Mouse (Mus musculus): ENCODE data around the gene Zmynd10. TPM values are rescaled to one million over a fixed set of nuclear protein-coding genes. Genes with fewer than 3 reads are reported as not detected.

The Zmynd10 gene
- polyA plus RNA-seq, 1 experiment from 2014 or later = 2.1 TPM

DNA sequence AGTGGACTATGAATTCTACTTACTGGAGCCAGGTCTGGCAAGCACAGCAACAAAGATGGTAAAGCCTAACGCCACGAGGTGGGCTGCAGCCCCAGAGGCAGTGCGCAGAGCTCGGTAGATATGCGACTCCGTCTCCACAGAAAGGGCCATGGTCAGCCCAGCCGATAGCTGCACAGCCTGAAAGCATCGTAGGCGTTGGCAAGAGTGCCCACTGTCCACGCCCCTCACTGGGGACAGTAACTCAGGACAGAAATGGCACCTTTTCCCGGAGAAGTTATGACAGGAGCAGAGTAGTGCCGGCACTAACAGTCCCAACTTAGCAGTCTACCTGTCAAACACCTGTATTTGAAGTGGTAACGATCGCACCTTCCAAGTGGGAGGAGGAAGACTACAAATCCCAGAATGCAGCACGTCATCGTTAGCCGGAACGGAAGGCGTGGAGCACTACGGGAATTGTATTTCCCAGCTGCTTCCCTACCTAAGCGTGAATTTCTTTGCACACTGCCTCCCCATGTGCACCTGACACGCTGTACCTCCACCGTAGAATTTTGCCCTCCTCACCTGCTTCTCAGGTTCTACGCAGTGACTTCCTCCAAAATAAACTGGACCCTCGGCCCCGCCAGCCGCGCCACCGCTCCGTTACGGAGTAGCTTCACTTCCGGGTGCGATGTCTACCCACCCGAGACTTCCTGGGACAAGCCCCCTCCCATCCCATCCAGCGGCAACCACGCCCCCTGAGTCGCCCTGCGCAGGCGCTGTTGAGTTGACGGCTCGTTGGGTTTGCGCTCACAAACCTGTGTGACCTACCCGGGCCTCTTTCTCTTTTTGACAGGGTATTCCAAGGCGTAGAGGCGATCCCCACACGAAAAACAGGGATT lies 5.4 kb upstream of the Zmynd10 start, which contains the start of the genes Cyb561d2 and Nprl2:
Gene Cyb561d2, minus strand, starts transcription at position 720 of the 878 bp plus-strand sequence.
Gene Nprl2, plus strand, starts transcription at position 753 of the 878 bp plus-strand sequence.
- Histone ChIP-seq H3K4me2 (peak within 1 kb of the TSS; percentile 79), H3K27ac (peak within 1 kb of the TSS; percentile 39; the same call in 1 of the 2 replicates), H3K9ac (peak within 1 kb of the TSS; percentile 76), H3K4me3 (peak within 1 kb of the TSS; percentile 69), H3K4me1 (peaks cover 45% of the 10 kb centered on the region), H3K36me3 (peaks cover 56% of the 10 kb centered on the region), H3K9me3 (no peaks in the 10 kb centered on the region), H3K27me3 (no peaks in the 10 kb centered on the region)
- under 1% methylated on average over 46 of the region's 46 CpGs for WGBS
- ATAC-seq (ENCODE audit: insufficient number of reproducible peaks, insufficient read depth, low FRiP score, low TSS enrichment, low read depth) = peak; percentile 74

DNA sequence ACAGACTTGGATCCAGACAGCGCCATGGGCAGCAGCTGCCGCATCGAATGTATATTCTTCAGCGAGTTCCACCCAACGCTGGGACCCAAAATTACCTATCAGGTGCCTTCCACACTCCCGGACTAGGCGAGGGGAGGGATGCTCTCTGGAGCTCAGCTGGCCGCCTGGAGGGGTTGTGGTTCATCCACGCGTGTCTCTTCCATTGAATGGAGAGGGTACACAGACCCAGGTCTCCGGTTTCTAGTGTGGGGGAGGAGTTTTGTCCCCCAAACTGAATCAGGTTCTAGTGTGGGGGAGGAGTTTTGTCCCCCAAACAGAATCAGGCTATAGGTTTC lies 4.8 kb upstream of the Zmynd10 start:
- H3K4me2 ChIP-seq = peak overlapping the region; percentile 79
- H3K9ac ChIP-seq = peak overlapping the region; percentile 76
- H3K4me3 ChIP-seq = peak overlapping the region; percentile 69
- ATAC-seq (ENCODE audit: insufficient number of reproducible peaks, insufficient read depth, low FRiP score, low TSS enrichment, low read depth) = no peak
- WGBS = 1% methylated on average over 11 of the region's 11 CpGs
- H3K4me1 ChIP-seq = peaks cover 45% of the 10 kb centered on the region
- 0 out of 2 replicates have a peak overlapping the region, but pooled peaks have one; percentile 39 for H3K27ac ChIP-seq
- no peaks in the 10 kb centered on the region for H3K27me3 ChIP-seq
- H3K36me3 ChIP-seq = peaks cover 50% of the 10 kb centered on the region
- H3K9me3 ChIP-seq = no peaks in the 10 kb centered on the region

DNA sequence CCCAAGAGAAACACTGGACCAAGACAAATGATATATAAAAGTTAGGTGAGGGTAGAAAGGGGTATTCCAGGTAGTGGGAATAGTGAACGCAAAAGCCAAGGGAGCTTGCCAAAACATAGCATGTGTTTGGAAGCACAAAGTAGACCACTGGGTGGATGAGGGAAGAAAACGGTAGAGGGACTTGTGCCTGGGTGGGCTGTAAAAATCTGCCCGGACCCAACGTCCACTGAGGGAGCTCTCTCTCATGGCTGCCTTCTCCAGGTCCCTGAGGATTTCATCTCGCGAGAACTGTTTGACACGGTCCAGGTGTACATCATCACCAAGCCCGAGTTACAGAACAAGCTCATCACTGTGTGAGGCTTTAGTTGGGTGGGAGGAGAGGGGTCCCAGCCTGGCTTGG lies 4.4 kb upstream of the Zmynd10 start:
- Histone ChIP-seq H3K27ac (no peak overlapping the region), H3K4me3 (peak overlapping the region; percentile 69), H3K4me1 (peaks cover 45% of the 10 kb centered on the region), H3K4me2 (peak overlapping the region; percentile 79), H3K27me3 (no peaks in the 10 kb centered on the region), H3K9me3 (no peaks in the 10 kb centered on the region), H3K36me3 (peaks cover 46% of the 10 kb centered on the region), H3K9ac (peak overlapping the region; percentile 76)
- ATAC-seq (ENCODE audit: insufficient number of reproducible peaks, insufficient read depth, low FRiP score, low TSS enrichment, low read depth) = no peak
- 48% methylated on average over 8 of the region's 8 CpGs for WGBS

DNA sequence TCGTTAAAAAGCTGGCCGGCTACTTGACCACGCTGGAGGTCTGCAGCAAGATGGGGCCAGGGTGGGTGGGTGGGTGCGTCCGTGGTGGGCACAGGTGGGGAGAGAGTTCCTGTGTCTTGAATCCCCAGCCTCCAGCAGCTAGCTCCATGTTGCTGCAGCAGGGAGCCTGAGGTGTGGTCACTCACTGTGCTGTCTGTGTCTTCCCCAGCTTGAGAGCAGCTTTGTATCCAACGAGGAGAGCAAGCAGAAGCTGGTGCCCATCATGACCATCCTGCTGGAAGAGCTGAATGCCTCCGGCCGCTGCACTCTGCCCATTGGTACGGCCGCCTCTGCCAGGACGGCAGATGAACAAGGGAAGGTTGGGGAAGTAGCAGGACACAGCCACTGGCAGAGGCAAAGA lies 3.8 kb upstream of the Zmynd10 start:
- no peak overlapping the region for H3K9ac ChIP-seq
- no peak for ATAC-seq (ENCODE audit: insufficient number of reproducible peaks, insufficient read depth, low FRiP score, low TSS enrichment, low read depth)
- no peaks in the 10 kb centered on the region for H3K27me3 ChIP-seq
- no peak overlapping the region for H3K27ac ChIP-seq
- 0 out of 2 replicates have a peak overlapping the region, but pooled peaks have one; percentile 69 for H3K4me3 ChIP-seq
- H3K36me3 ChIP-seq = peaks cover 40% of the 10 kb centered on the region
- H3K4me2 ChIP-seq = peak overlapping the region; percentile 79
- peaks cover 46% of the 10 kb centered on the region for H3K4me1 ChIP-seq
- no peaks in the 10 kb centered on the region for H3K9me3 ChIP-seq
- 86% methylated on average over 11 of the region's 11 CpGs for WGBS

DNA sequence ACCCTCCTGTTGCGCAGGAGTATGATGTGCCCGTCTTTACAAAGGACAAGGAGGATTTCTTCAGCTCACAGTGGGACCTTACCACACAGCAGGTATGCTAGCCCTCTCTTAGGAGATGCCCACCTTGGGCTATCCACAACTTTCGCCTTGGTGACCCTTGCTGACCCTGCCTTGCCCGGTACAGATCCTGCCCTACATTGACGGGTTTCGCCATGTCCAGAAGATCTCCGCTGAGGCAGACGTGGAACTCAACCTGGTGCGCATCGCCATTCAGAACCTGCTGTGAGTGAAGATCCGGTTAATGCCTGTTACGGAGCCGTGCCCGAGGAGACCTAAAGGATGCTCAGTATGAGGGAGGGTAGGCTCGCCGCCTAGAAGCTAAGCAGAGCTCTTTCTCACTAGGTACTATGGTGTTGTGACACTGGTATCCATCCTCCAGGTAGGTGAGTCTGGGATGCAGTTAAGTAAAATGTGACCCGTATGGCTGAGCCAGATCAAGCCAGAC lies 2.9 kb upstream of the Zmynd10 start:
- 95% methylated on average over 17 of the region's 17 CpGs for WGBS
- Histone ChIP-seq H3K27me3 (no peaks in the 10 kb centered on the region), H3K36me3 (peaks cover 31% of the 10 kb centered on the region), H3K4me1 (peaks cover 46% of the 10 kb centered on the region), H3K4me2 (no peak overlapping the region), H3K4me3 (no peak overlapping the region), H3K27ac (no peak overlapping the region), H3K9ac (no peak overlapping the region), H3K9me3 (no peaks in the 10 kb centered on the region)
- no peak for ATAC-seq (ENCODE audit: insufficient number of reproducible peaks, insufficient read depth, low FRiP score, low TSS enrichment, low read depth)

DNA sequence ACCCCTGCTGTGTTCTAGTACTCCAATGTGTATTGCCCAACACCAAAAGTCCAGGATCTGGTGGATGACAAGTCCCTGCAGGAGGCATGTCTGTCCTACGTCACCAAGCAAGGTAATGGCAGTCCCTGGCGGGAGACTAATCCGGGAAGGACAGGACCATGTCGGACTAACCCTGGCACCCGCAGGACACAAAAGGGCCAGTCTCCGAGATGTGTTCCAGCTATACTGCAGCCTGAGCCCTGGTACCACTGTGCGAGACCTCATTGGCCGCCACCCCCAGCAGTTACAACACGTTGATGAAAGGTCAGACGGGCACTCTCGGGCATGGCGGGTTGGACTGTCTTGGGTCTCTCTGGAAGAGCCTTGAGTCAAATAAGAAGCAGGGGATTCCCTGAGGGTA lies 2.4 kb upstream of the Zmynd10 start:
- Histone ChIP-seq H3K9ac (no peak overlapping the region), H3K4me3 (no peak overlapping the region), H3K4me1 (peaks cover 46% of the 10 kb centered on the region), H3K27ac (no peak overlapping the region), H3K4me2 (no peak overlapping the region), H3K36me3 (peaks cover 26% of the 10 kb centered on the region), H3K9me3 (no peaks in the 10 kb centered on the region), H3K27me3 (no peaks in the 10 kb centered on the region)
- 92% methylated on average over 12 of the region's 12 CpGs for WGBS
- no peak for ATAC-seq (ENCODE audit: insufficient number of reproducible peaks, insufficient read depth, low FRiP score, low TSS enrichment, low read depth)

DNA sequence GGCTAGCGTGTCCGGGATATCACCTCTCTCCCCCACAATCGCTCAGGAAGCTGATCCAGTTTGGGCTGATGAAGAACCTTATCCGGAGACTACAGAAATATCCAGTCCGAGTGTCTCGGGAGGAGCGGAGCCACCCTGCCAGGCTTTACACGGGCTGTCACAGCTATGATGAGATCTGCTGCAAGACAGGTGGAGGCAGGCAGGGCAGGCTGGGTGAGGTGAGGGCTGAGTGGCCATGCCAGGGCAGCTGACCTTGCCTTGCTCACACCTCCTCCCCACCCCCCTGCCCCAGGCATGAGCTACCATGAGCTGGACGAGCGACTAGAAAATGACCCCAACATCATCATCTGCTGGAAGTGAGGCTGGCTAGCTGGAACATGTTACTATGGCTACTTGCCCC lies 1.9 kb upstream of the Zmynd10 start:
- H3K27me3 ChIP-seq = 0 out of 2 replicates have a peak, but pooled peaks cover under 1% of the 10 kb centered on the region
- no peak overlapping the region for H3K4me2 ChIP-seq
- peaks cover 21% of the 10 kb centered on the region for H3K36me3 ChIP-seq
- no peak overlapping the region for H3K4me3 ChIP-seq
- 84% methylated on average over 10 of the region's 10 CpGs for WGBS
- H3K9ac ChIP-seq = 0 out of 2 replicates have a peak overlapping the region, but pooled peaks have one; percentile 8
- H3K27ac ChIP-seq = no peak overlapping the region
- H3K4me1 ChIP-seq = peaks cover 46% of the 10 kb centered on the region
- no peaks in the 10 kb centered on the region for H3K9me3 ChIP-seq
- no peak for ATAC-seq (ENCODE audit: insufficient number of reproducible peaks, insufficient read depth, low FRiP score, low TSS enrichment, low read depth)

DNA sequence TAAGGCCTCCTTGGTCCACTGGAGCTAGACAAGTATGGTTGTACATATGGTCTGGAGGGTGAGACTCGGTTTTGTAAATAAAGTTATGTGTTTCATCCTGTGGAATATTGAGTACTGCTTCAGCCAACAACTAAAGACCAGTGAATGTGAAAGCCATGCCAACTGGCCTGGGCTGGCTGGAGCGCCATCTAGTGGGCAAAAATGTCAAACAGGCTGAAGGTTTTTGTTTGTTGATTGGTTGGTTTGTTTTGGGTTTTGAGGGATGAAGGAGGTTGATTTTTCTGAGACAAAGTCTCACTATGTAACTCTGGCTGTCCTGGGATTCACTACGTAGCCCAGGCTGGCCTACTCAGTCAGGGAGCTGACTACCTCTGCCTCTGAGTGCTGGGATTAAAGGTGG lies 1.5 kb upstream of the Zmynd10 start:
- H3K4me3 ChIP-seq = no peak overlapping the region
- H3K27ac ChIP-seq = no peak overlapping the region
- 0 out of 2 replicates have a peak, but pooled peaks cover 5% of the 10 kb centered on the region for H3K27me3 ChIP-seq
- H3K4me1 ChIP-seq = peaks cover 48% of the 10 kb centered on the region
- H3K4me2 ChIP-seq = no peak overlapping the region
- WGBS = 9% methylated on average over 3 of the region's 3 CpGs
- peaks cover 21% of the 10 kb centered on the region for H3K36me3 ChIP-seq
- no peak for ATAC-seq (ENCODE audit: insufficient number of reproducible peaks, insufficient read depth, low FRiP score, low TSS enrichment, low read depth)
- no peak overlapping the region for H3K9ac ChIP-seq
- no peaks in the 10 kb centered on the region for H3K9me3 ChIP-seq

DNA sequence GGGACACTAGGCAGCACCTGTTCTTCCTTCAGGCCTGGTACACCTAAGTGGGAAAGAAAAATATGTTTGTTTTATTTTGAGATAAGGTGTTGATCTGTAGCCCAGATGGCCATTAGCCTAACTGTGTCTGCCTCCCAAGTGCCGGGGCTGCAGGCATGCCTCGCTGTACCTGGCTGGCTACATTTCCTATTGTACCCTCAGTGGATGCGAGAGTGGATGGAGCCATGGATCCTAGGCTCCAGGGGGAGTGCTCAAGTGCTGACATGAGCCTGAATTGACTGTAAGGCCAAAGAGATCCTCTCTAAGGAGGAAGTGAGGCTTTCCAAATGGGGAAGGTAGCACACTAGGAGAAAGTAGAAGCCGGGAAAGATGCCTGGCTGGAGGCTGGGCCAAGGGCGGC lies 859 bp downstream of the Zmynd10 start:
- no peak overlapping the region for H3K27ac ChIP-seq
- no peak overlapping the region for H3K9ac ChIP-seq
- H3K4me2 ChIP-seq = peak overlapping the region; percentile 56; the same call in 1 of the 2 replicates
- no peak for ATAC-seq (ENCODE audit: insufficient number of reproducible peaks, insufficient read depth, low FRiP score, low TSS enrichment, low read depth)
- H3K36me3 ChIP-seq = peaks cover 21% of the 10 kb centered on the region
- WGBS = 78% methylated on average over 5 of the region's 5 CpGs
- 0 out of 2 replicates have a peak, but pooled peaks cover 7% of the 10 kb centered on the region for H3K27me3 ChIP-seq
- H3K4me1 ChIP-seq = peaks cover 55% of the 10 kb centered on the region
- H3K9me3 ChIP-seq = no peaks in the 10 kb centered on the region
- no peak overlapping the region for H3K4me3 ChIP-seq

DNA sequence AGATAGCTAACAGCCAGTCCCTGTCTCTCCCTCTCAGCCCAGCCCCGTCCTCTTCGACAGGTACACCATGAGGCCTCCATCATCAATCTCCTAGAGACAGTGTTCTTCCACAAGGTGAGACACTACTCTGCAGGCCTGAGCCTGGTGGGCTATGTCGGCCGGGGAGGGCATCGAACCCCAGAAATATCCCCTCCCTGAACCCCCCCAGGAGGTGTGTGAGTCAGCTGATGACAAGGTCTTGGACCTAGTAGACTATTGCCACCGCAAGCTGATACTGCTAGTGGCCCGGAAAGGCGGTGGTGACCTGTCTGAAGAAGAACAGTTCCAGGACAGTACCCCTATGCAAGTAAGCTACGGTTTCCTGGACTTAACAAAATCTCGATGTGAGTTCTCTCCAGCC lies 1.7 kb downstream of the Zmynd10 start:
- Histone ChIP-seq H3K36me3 (peaks cover 17% of the 10 kb centered on the region), H3K9me3 (no peaks in the 10 kb centered on the region), H3K9ac (no peak overlapping the region), H3K27ac (no peak overlapping the region), H3K4me2 (no peak overlapping the region), H3K4me1 (peaks cover 62% of the 10 kb centered on the region), H3K27me3 (0 out of 2 replicates have a peak, but pooled peaks cover 7% of the 10 kb centered on the region), H3K4me3 (no peak overlapping the region)
- no peak for ATAC-seq (ENCODE audit: insufficient number of reproducible peaks, insufficient read depth, low FRiP score, low TSS enrichment, low read depth)
- WGBS = 86% methylated on average over 10 of the region's 10 CpGs

DNA sequence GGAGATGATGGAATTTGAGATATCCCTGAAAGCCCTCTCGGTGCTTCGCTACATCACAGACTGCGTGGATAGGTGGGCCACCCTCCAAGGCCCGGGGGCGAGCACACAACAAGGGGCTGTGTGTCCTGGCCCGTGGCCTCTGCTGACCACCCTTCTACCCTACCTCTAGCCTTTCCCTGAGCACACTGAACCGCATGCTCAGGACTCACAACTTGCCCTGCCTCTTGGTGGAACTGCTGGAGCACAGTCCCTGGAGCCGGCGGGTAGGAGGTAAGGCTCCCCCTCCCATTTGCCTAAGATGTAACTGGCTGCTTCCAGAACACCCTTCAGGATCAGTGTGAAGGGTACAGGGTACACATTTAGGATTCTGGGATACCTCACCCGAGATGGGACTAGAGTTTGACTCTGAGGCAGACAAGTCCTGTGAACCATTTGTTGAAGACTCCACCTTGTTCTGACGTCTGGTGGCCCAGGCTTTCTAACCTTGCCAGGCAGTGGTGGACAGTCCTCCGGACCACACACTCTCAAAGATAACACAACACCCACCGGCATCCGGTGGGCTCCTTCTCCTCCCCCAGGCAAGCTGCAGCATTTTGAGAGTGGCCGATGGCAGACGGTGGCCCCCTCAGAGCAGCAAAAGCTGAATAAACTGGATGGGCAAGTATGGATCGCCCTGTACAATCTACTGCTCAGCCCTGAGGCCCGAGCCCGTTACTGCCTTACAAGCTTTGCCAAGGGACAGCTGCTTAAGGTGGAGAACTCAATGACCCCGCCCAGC lies 2.4 kb downstream of the Zmynd10 start:
- Histone ChIP-seq H3K4me2 (no peak overlapping the region), H3K9ac (no peak overlapping the region), H3K27me3 (0 out of 2 replicates have a peak, but pooled peaks cover 7% of the 10 kb centered on the region), H3K27ac (no peak overlapping the region), H3K4me3 (no peak overlapping the region), H3K4me1 (peaks cover 63% of the 10 kb centered on the region), H3K9me3 (no peaks in the 10 kb centered on the region), H3K36me3 (peaks cover 10% of the 10 kb centered on the region)
- 74% methylated on average over 20 of the region's 20 CpGs for WGBS
- no peak for ATAC-seq (ENCODE audit: insufficient number of reproducible peaks, insufficient read depth, low FRiP score, low TSS enrichment, low read depth)
